Mouse (Mus musculus) liver, postnatal 0 days (tissue): ENCODE measurements at regions not wholly inside any gene's neighbourhood (a gene's known extent, or its start where the extent isn't known, plus 50 kb on each side); places are given as distances from the start of the nearest gene placed in this dataset.
A peak's percentile ranks its signal among the peaks of the same experiment; 100 is the strongest.

Experiments used
- ATAC-seq: fragments of 200-750 bp; cut with Nextera tagmentation; 2 replicates; pipeline ENCODE4 v1.8.0; 2017; ENCODE audit warnings: mild to moderate bottlenecking, moderate library complexity
- DNase-seq: peaks from one replicate; pipeline ENCODE4 v3.0.0-alpha.2; 2016
- H3K27ac ChIP-seq: fragments of 300-500 bp; sonication (generic); 2 replicates; pipeline ENCODE4 v1.5.1; 2014; ENCODE audit warnings: antibody characterized with exemption, moderate library complexity, mild to moderate bottlenecking, low read depth
- H3K27me3 ChIP-seq: fragments of 300-500 bp; sonication (generic); 2 replicates; pipeline ENCODE4 v1.6.1; 2014; ENCODE audit warnings: low read length, control low read depth, mixed read lengths; ENCODE audit not compliant: insufficient read depth
- H3K36me3 ChIP-seq: fragments of 300-500 bp; sonication (generic); replicated peaks from 2 replicates; pipeline ENCODE4 v1.6.1; 2014; ENCODE audit warnings: mild to moderate bottlenecking, control low read depth, low read length, moderate library complexity, mixed read lengths; ENCODE audit not compliant: insufficient read depth
- H3K4me1 ChIP-seq: fragments of 300-500 bp; sonication (generic); 2 replicates; pipeline ENCODE4 v1.6.1; 2014; ENCODE audit warnings: antibody characterized with exemption, mild to moderate bottlenecking, control low read depth; ENCODE audit not compliant: insufficient read depth
- H3K4me2 ChIP-seq: fragments of 300-500 bp; sonication (generic); 2 replicates; pipeline ENCODE4 v1.6.1; 2014; ENCODE audit warnings: low read depth, mild to moderate bottlenecking, low read length, moderate library complexity, mixed read lengths
- H3K4me3 ChIP-seq: fragments of 300-500 bp; sonication (generic); 2 replicates; pipeline ENCODE4 v1.5.1; 2014; ENCODE audit warnings: low read depth, low read length
- H3K9ac ChIP-seq: fragments of 300-500 bp; sonication (generic); replicated peaks from 2 replicates; pipeline ENCODE4 v1.6.1; 2014; ENCODE audit warnings: mild to moderate bottlenecking, moderate library complexity
- H3K9me3 ChIP-seq: fragments of 300-500 bp; sonication (generic); 2 replicates; pipeline ENCODE4 v1.6.1; 2016; ENCODE audit warnings: mild to moderate bottlenecking, control low read depth, low read length, mixed read lengths
- CTCF ChIP-seq: sonication (generic); IDR thresholded peaks from 2 replicates; pipeline ENCODE4 v1.5.1; 2016; ENCODE audit warnings: antibody characterized with exemption, low read depth
- EP300 ChIP-seq: IDR thresholded peaks from 2 replicates; pipeline ENCODE4 v1.6.1; 2016; ENCODE audit warnings: antibody characterized with exemption, low read depth, mild to moderate bottlenecking
- WGBS: fragments of 180-500 bp; shearing (Covaris S2); extraction: QIAGEN DNeasy Blood & Tissue Kit; methylation state at CpG from one replicate; pipeline ENCODE4 v1.1.7; 2014; ENCODE audit not compliant: insufficient replicate concordance; 5-methylcytosine and 5-hydroxymethylcytosine counted together

GRCm38 (mm10) chr14:76810697-76811589 lies 225.6 kb upstream of the Ccdc122 start:
- WGBS: 66% methylated on average over 21 of the region's 21 CpGs
- H3K9ac ChIP-seq: no peak overlapping the region
- no peaks in the 10 kb centered on the region for H3K27me3 ChIP-seq
- DNase-seq (no peak), ATAC-seq (no peak)
- no peak overlapping the region for H3K4me2 ChIP-seq
- no peaks in the 10 kb centered on the region for H3K36me3 ChIP-seq
- H3K9me3 ChIP-seq: no peaks in the 10 kb centered on the region; the same call in 1 of the 2 replicates
- H3K27ac ChIP-seq: no peak overlapping the region
- peaks cover 5% of the 10 kb centered on the region; the same call in 1 of the 2 replicates for H3K4me1 ChIP-seq
- no peak for TF ChIP-seq CTCF
- no peak overlapping the region for H3K4me3 ChIP-seq

GRCm38 (mm10) chr14:76810041-76810440 lies 226.5 kb upstream of the Ccdc122 start:
- TF ChIP-seq EP300 (no peak), CTCF (no peak)
- WGBS: 75% methylated on average over 3 of the region's 3 CpGs

GRCm38 (mm10) chr14:76809411-76809810 lies 227.2 kb upstream of the Ccdc122 start:
- 89% methylated on average over 7 of the region's 7 CpGs for WGBS
- Histone ChIP-seq H3K4me3 (no peak overlapping the region), H3K27me3 (no peaks in the 10 kb centered on the region), H3K4me2 (no peak overlapping the region), H3K27ac (no peak overlapping the region), H3K4me1 (peaks cover 5% of the 10 kb centered on the region; the same call in 1 of the 2 replicates), H3K36me3 (no peaks in the 10 kb centered on the region), H3K9ac (no peak overlapping the region), H3K9me3 (no peaks in the 10 kb centered on the region; the same call in 1 of the 2 replicates)
- no peak for DNase-seq
- TF ChIP-seq EP300 (no peak), CTCF (no peak)
- no peak for ATAC-seq

More at GRCm38 (mm10) chr14:76810041-76810440, 226.5 kb upstream of the Ccdc122 start:
- Histone ChIP-seq H3K9ac (no peak overlapping the region), H3K9me3 (no peaks in the 10 kb centered on the region; the same call in 1 of the 2 replicates), H3K4me1 (peaks cover 5% of the 10 kb centered on the region; the same call in 1 of the 2 replicates), H3K27me3 (no peaks in the 10 kb centered on the region), H3K4me3 (no peak overlapping the region), H3K36me3 (no peaks in the 10 kb centered on the region), H3K4me2 (no peak overlapping the region), H3K27ac (no peak overlapping the region)
- no peak for ATAC-seq
- DNase-seq: no peak

- ATAC-seq (peak; percentile 71), DNase-seq (no peak)
- Histone ChIP-seq H3K4me3 (no peak overlapping the region), H3K27me3 (no peaks in the 10 kb centered on the region), H3K27ac (peak overlapping the region; percentile 66), H3K4me2 (no peak overlapping the region), H3K9ac (no peak overlapping the region), H3K9me3 (no peaks in the 10 kb centered on the region; the same call in 1 of the 2 replicates), H3K36me3 (no peaks in the 10 kb centered on the region), H3K4me1 (peaks cover 2% of the 10 kb centered on the region; the same call in 1 of the 2 replicates)
- no peak for TF ChIP-seq CTCF
- peak; percentile 34; the same call in 1 of the 2 replicates for TF ChIP-seq EP300
- WGBS: 49% methylated on average over 13 of the region's 13 CpGs
Measured at GRCm38 (mm10) chr14:76805151-76805785, 231.3 kb upstream of the Ccdc122 start.

GRCm38 (mm10) chr14:76804447-76805150 lies 232.0 kb upstream of the Ccdc122 start:
- H3K4me2 ChIP-seq: no peak overlapping the region
- DNase-seq: no peak
- H3K4me3 ChIP-seq: no peak overlapping the region
- no peak for ATAC-seq
- H3K27me3 ChIP-seq: no peaks in the 10 kb centered on the region
- H3K27ac ChIP-seq: peak overlapping the region; percentile 66
- no peaks in the 10 kb centered on the region; the same call in 1 of the 2 replicates for H3K9me3 ChIP-seq
- TF ChIP-seq EP300 (no peak), CTCF (no peak)
- no peak overlapping the region for H3K9ac ChIP-seq
- H3K36me3 ChIP-seq: no peaks in the 10 kb centered on the region
- peaks cover 4% of the 10 kb centered on the region; the same call in 1 of the 2 replicates for H3K4me1 ChIP-seq
- 41% methylated on average over 6 of the region's 6 CpGs for WGBS

GRCm38 (mm10) chr14:76800181-76800580 lies 236.4 kb upstream of the Ccdc122 start:
- 0 out of 2 replicates have a peak overlapping the region, but pooled peaks have one; percentile 7 for H3K27ac ChIP-seq
- WGBS: 63% methylated on average over 4 of the region's 4 CpGs
- H3K4me1 ChIP-seq: peaks cover 16% of the 10 kb centered on the region
- ATAC-seq (no peak), DNase-seq (no peak)
- no peak overlapping the region for H3K9ac ChIP-seq
- TF ChIP-seq EP300 (no peak), CTCF (no peak)
- H3K4me2 ChIP-seq: no peak overlapping the region
- H3K27me3 ChIP-seq: no peaks in the 10 kb centered on the region
- H3K36me3 ChIP-seq: no peaks in the 10 kb centered on the region
- no peak overlapping the region for H3K4me3 ChIP-seq
- no peaks in the 10 kb centered on the region for H3K9me3 ChIP-seq
